Mouse (Mus musculus): ENCODE data around the gene Rpl22.

DNA sequence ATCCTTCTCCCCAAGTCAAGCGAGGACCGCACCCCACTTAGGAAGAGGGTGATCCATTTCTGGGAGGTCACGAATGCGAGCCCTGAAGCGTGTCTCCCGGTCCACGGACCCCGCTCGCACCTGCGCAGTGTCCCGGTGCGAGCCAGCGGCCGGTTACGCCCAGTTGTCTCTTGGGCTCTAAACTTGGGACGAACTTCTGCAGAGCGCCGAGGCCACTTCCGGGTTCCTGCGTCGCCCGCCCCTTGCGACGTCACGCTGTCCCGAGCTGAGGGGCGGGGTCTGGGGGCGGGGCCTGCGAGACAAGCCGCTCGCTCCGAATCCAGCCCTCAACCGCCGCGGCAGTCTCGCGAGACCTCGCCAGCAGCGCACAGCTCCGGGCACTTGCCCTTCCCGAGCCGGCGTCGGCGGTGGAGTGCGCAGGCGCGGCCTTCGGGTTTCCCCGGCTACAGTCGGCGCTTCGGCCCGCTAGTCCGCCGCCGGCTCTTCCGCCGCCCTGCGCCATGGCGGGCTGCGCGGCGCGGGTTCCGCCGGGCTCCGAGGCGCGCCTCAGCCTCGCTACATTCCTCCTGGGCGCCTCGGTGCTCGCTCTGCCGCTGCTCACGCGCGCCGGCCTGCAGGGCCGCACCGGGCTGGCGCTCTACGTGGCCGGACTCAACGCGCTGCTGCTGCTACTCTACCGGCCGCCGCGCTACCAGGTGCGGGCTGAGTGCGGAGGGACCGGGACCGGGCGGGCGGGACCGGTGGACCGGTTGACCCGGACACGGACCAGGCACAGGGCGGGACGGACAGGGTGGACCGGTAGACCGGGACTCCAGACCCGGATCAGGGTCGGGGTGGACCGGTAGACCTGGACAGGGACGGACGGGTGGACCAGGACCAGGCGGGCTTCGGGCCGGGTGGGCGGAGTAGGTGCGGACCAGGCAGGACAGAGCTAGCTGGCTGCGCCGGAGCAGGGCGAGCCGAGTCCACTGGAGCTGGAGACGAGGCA is 28.4 kb upstream of the Rpl22 start, which contains the start of gene Icmt:
- TF ChIP-seq CTCF (IDR thresholded peaks at IDR 0.05; ENCODE audit: insufficient read depth, low read length) (no peak), POLR2A (IDR thresholded peaks at IDR 0.05; ENCODE audit: borderline replicate concordance, extremely low read depth, low read depth, low read length) (peak; percentile 79; the same call in 1 of the 2 replicates)

Measured in lung, adult 2 months (tissue).